In the genomic region with DNA sequence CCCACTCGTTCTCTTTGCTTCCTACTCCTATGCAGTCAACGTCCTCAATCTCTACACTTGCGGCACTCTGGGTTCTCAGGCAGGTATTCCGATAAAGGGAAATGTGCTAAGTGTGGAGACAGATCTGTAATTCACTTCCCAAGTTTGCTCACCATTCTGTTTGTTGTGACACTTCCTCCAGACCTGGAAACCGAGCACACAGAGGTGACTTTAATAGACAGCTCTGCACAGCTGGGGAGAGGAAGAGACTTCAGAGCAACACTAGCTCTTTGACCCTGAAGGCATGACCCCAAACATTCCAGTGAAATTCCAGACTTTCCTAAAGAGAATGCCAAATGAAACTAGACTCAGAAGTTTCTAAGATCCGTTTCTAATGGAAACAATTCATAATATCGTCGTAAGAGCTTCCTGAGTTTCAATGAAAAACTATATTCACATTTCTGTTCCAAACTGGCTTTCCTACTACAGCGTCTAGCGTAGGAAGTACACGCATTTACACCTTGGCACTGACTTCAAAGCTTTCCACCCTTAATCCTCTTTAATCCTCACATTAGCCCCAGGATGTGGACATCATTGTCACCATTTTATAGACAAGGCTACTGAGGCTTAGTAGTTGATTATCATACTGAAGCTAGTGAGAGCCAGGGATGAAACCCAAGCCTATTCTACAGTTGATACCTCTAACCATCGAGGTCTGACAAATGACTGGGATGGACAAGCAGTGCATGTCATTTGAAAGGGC, we compare ENCODE assay signal across 9 mouse cellular contexts. TPM values are rescaled to one million over a fixed set of nuclear protein-coding genes. Genes with fewer than 3 reads are reported as not detected.
DNase-seq lines count a peak whose midpoint lies in the region; ATAC-seq lines count a peak whose summit lies in the region.
"Had no signal": no experiment of that assay in that cellular context is flagged by ENCODE, and none has a peak within 500 bp of the region (broad histone marks: within the 10 kb centered on the region; RNA-seq: fewer than 3 reads in every experiment).

No protein-coding gene starts in this region.

- no peak for DNase-seq in heart, adult 11 months
- peak; percentile 92 for DNase-seq in R1 (ENCODE audit: low read depth, low spot score)
- no peak for DNase-seq in liver, embryonic 13.5 days
- DNase-seq in ovary, postnatal 10 days (ENCODE audit: low spot score): no peak
- DNase-seq in left cerebral cortex, adult 8-10 months (ENCODE audit: low spot score in 2 of 2): no peak
- DNase-seq: adrenal gland, adult 8-10 months had no signal

- no peaks in the 10 kb centered on the region for H3K9me3 ChIP-seq in heart, embryonic 11.5 days (replicated peaks; ENCODE audit: control insufficient read depth, low read length)
- H3K9me3 ChIP-seq in liver, embryonic 13.5 days (replicated peaks): no peaks in the 10 kb centered on the region

- H3K36me3 ChIP-seq in heart, embryonic 11.5 days (ENCODE audit: control insufficient read depth, insufficient read depth, low read length): no peaks in the 10 kb centered on the region
- H3K36me3 ChIP-seq in liver, embryonic 13.5 days: peaks cover 22% of the 10 kb centered on the region

- peak overlapping the region; percentile 31 for H3K4me2 ChIP-seq in heart, embryonic 11.5 days
- peak overlapping the region; percentile 68 for H3K4me2 ChIP-seq in liver, embryonic 13.5 days

- WGBS in heart, embryonic 11.5 days (ENCODE audit: insufficient replicate concordance): 51% methylated on average over 12 of the region's 12 CpGs
- 65% methylated on average over 12 of the region's 12 CpGs for WGBS in liver, embryonic 13.5 days (ENCODE audit: insufficient replicate concordance)

- no peak for ATAC-seq in heart, embryonic 11.5 days (replicated peaks; ENCODE audit: insufficient number of reproducible peaks, low FRiP score, low TSS enrichment)
- peak; percentile 48 for ATAC-seq in granulocyte monocyte progenitor cell, adult 5-6 weeks (replicated peaks; ENCODE audit: poor library complexity, severe bottlenecking)
- no peak for ATAC-seq in liver, embryonic 13.5 days (ENCODE audit: low read depth)
- ATAC-seq in erythroid progenitor cell, adult 5-6 weeks (replicated peaks; ENCODE audit: low FRiP score, poor library complexity, severe bottlenecking): no peak

- no peaks in the 10 kb centered on the region for H3K27me3 ChIP-seq in heart, embryonic 11.5 days (ENCODE audit: control insufficient read depth, insufficient read depth, low read length)
- H3K27me3 ChIP-seq in liver, embryonic 13.5 days: no peaks in the 10 kb centered on the region

- peak overlapping the region; percentile 82; the same call in 1 of the 2 replicates for H3K27ac ChIP-seq in heart, embryonic 11.5 days (ENCODE audit: low read depth, low read length)
- H3K27ac ChIP-seq in liver, embryonic 13.5 days: peak overlapping the region; percentile 99

- H3K4me3 ChIP-seq in heart, embryonic 11.5 days (ENCODE audit: low read depth, low read length): no peak overlapping the region
- peak overlapping the region; percentile 12; the same call in 1 of the 2 replicates for H3K4me3 ChIP-seq in liver, embryonic 13.5 days (replicated peaks)

- no peak overlapping the region for H3K9ac ChIP-seq in heart, embryonic 11.5 days (ENCODE audit: low read depth, low read length)
- H3K9ac ChIP-seq in liver, embryonic 13.5 days: peak overlapping the region; percentile 70

- H3K4me1 ChIP-seq in heart, embryonic 11.5 days (ENCODE audit: control insufficient read depth, insufficient read depth, low read length): peaks cover 43% of the 10 kb centered on the region
- H3K4me1 ChIP-seq in liver, embryonic 13.5 days (replicated peaks): peaks cover 95% of the 10 kb centered on the region

RNA-seq across cellular contexts. Expression of gene Trak2, which starts 11.9 kb away (rescaled TPM):
- 29.8 and 33.9 TPM in 2 replicates for polyA plus RNA-seq in heart, embryonic 11.5 days (2014; fragmentation: Nextera tagmentation; extraction: Ambion mirVana)
- 14.5 and 20.0 TPM in 2 replicates for total RNA-seq in granulocyte monocyte progenitor cell, adult 5-6 weeks (2014; fragmentation: Nextera tagmentation)
- 18.6 and 20.1 TPM in 2 replicates for total RNA-seq in granulocyte monocyte progenitor cell, adult 5-6 weeks (2017)
- 41.5 and 58.7 TPM in 2 replicates for polyA plus RNA-seq in liver, embryonic 13.5 days (2015; fragmentation: Nextera tagmentation; extraction: Ambion mirVana)
- 453 and 558 TPM in 2 replicates for total RNA-seq in erythroid progenitor cell, adult 5-6 weeks (2015; ENCODE audit: low replicate concordance)
- total RNA-seq in erythroid progenitor cell, adult 5-6 weeks (2017; ENCODE audit: low replicate concordance): 520 and 536 TPM in 2 replicates
- total RNA-seq in left cerebral cortex, adult 8-10 months (2022): 100 to 1,000 TPM; 114 to 140 (median 123) TPM

RNA-seq across cellular contexts. Expression of gene Stradb, which starts 12.0 kb away (rescaled TPM):
- 26.9 and 27.5 TPM in 2 replicates for polyA plus RNA-seq in heart, embryonic 11.5 days (2014; fragmentation: Nextera tagmentation; extraction: Ambion mirVana)
- 15.4 and 15.5 TPM in 2 replicates for total RNA-seq in granulocyte monocyte progenitor cell, adult 5-6 weeks (2014; fragmentation: Nextera tagmentation)
- total RNA-seq in granulocyte monocyte progenitor cell, adult 5-6 weeks (2017): 8.7 and 16.2 TPM in 2 replicates
- 41.0 and 44.8 TPM in 2 replicates for polyA plus RNA-seq in liver, embryonic 13.5 days (2015; fragmentation: Nextera tagmentation; extraction: Ambion mirVana)
- 237 and 245 TPM in 2 replicates for total RNA-seq in erythroid progenitor cell, adult 5-6 weeks (2015; ENCODE audit: low replicate concordance)
- total RNA-seq in erythroid progenitor cell, adult 5-6 weeks (2017; ENCODE audit: low replicate concordance): 160 and 184 TPM in 2 replicates
- 10 to 100 TPM; 38.5 to 52.3 (median 47.0) TPM for total RNA-seq in left cerebral cortex, adult 8-10 months (2022)

Comparison
In these comparisons a context has a peak if more than half of its experiments do, and no peak if none do; other contexts are left out.
1. RNA of gene Trak2, which starts 11.9 kb away (total RNA-seq): 453 to 558 TPM in erythroid progenitor cell, adult 5-6 weeks and 114 to 140 TPM in left cerebral cortex, adult 8-10 months; 14.5 to 20.1 TPM in granulocyte monocyte progenitor cell, adult 5-6 weeks; every median in the first group is over 4 times any median in the second.